Mouse (Mus musculus): ENCODE results near the gene Apela.
"Not testable (repeated sequence)": the region's sequence is repeated elsewhere in the genome, so short reads cannot be mapped to it uniquely, and the experiment has no call there.

The Apela gene

DNA sequence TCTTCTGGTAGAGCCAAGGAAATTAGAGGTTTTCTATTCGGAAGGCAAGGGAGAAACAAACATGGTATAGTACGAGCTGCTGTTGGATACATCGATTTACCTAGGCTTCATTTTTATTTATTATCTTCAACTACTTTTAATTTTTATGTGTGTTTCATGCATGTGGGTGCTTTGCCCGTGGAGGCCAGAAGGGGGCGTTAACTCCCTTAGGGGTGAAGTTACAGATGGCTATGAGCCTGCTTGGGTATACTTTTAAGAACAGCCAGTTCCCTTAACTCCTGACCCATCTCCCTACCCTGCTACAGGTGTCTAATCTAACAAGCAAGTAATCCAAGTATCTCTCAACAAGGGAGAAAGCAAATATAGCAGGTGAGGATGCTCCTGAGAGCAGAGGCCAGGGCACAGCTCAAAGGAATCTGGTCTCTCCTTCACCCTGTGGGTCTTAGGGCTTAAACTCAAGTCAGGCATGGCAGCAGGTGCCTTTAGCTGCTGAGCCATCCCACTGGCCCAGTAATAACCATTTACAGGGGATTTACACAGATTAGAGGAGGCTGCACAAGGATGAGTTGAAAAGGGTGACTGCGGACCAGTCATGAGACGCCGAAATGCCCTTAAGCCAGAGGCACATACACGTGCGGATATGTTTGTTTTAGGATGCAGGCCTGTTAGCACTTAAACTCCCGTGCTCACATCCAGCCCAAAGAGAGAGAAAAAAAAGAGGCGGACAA is 8.0 kb downstream of the Apela start:
- DNase-seq (ENCODE audit: extremely low read depth, low read depth, low spot score): no peak

DNA sequence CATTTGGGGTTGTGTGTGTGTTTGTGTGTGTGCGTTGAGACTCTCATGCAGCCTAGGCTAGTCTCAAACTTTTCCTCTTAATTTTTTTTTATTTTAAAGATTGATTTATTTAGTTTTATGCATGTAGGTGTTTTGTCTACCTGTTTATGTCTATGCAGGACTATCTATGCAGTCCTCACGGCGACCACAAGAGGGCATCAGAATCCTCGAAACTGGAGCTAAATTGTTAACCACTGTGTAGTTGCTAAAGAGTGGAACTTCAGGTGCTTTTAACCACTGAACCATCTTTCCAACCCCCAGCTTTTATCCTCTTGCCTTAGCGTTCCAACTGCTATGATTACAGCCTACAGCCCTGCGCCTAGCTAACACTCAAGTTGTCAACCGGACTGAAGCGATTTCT is 14.7 kb downstream of the Apela start:
- no peak for DNase-seq (ENCODE audit: extremely low read depth, low read depth, low spot score)

DNA sequence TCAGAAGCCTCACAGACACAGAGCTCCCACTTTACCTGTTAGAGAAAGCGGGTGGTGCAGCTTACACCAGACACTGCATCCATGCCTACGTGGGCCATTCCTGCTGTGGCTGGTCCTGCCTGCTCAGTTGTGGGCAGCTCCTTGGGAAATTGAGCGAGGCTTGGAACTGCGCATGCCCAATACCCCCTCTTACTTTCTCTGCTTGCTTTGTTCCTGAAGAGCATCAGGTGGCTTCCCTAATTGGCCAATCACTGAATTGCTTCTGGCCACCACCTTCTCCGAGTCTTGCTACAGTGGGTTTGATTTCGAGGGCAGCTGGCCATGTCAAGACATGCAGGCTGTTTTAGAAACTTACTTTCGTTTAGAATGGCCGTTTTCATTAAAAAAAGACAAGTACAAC is 18.7 kb downstream of the Apela start, which contains the start of the genes Trim61 and Trim60:
Gene Trim61, minus strand, starts transcription at position 101 of the 400 bp plus-strand sequence.
Gene Trim60, minus strand, starts transcription at position 162 of the 400 bp plus-strand sequence.
- no peak for DNase-seq (ENCODE audit: extremely low read depth, low read depth, low spot score)

DNA sequence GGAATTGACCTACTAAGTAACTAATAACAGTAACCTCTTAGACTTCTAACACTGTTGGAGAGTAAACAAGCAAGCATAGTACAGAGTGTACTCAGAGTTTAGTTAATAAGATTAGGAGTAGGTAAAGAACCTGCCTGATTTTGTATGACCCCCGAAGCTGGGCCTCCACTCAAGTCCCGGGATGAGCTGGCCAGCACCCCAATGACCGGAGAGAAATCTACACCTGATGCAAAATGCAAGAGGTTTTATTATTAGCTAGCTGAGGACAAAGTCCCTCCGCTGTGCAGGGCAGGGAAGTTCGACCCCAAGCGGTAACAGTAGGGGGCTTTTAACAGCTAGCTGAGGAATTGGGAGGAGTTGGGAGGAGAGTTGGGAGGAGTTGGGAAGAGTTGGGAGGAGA is 29.5 kb downstream of the Apela start:
- DNase-seq (ENCODE audit: extremely low read depth, low read depth, low spot score): not testable (repeated sequence)

DNA sequence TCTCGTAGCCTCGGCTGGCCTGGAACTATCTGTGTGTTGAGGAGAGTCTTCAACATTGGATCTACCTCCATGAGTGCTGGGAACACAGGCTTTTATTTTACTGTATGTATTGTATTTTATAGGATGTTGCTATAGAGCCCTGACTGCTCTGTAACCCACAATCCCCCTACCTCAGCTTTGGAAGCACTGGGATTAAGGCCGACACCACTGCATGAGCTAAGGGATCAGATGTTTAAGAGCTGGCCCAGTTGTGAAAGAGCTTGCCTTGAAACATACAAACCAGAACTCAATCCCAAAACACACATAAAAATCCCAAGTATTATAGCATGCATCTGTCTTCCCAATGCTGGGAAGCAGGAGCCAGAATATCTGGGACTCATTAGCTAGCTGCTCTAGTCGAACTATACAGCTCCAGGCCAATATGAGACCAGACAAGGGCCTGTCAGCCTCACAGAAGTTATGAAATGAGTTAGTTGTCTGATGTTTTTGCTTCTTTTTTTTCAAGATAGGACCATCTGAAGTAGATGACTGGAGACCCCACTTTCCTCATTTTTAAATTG is 38.2 kb downstream of the Apela start:
- DNase-seq (ENCODE audit: extremely low read depth, low read depth, low spot score): no peak

DNA sequence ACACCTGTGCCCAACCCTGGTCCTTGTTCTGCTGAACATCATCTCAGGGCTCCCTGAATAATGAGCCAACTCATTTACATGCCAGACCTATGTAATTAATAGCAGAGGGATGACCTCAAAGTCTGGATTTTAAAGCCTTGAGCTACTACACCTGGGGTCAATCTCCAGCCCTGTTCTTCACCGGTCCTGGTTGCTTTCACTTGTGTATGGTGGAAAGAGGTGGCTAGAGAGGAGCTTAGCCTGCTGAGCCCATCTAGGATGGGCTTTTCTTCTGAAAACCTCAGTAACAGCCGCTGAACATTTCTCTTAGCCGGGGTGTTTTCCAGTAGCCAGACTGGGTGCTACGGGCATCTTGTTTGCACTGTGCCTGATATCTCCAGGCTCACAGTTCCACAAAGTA is 49.4 kb downstream of the Apela start, which contains the start of gene Trim75:
Gene Trim75, minus strand, starts transcription at position 101 of the 400 bp plus-strand sequence.
- DNase-seq (ENCODE audit: extremely low read depth, low read depth, low spot score): no peak

DNA sequence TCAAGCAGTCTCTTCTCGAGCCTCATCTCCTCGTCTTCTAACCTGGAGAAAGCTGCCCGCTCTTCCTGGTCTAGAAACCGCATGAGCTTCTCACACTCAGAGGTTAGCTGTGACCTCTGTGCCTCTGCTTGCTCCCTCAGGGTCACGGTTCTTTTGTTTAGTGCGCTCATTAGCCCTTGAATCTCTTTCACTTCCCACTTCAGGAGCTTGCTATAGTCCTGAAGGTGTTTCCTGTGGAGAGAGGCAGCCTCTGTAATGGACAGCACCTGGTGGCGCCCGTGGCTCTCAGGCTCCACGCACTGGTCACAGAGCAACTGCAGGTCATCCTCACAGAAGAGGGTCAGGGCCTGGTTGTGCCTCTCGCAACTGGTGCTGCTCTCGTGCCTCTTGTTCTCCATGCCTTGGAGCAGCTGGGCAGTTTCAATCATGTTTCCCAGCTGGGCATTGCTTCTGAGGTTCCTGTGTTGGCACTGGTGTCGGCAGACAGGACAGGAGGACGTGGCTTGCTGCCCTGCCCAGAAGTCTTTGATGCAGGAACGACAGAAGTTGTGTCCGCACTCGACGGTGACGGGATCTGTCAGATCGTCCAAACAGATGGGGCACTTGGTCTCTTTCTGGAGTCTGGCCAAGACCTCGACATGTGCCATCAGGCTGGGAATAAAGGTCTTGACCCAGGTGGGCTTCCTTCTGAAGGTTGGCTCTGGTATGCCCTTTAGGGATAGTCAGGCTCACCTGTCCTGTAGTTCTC is 53.8 kb downstream of the Apela start:
- no peak for DNase-seq (ENCODE audit: extremely low read depth, low read depth, low spot score)
